9 mouse cellular contexts compared by ENCODE assay signal in the genomic region with DNA sequence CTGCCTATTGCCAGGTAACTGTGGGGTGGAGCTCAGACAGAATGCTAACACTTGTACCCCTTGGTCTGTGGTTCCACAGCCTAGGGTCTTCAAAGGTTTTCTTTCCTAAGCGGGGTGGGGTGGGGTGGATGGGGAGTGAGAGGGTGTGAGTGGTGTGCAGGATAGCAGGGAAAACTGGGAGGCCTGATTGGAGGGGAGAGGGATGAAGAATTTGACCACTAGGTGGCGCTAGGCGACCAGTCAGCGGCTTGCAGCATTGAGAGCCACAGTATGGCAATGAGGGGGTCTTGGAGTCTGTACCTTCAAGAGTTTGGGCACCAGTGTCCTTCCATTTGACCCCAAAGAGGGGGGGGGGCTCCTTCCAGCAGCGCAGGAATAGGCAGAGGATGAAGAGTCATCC. TPM values are rescaled to one million over a fixed set of nuclear protein-coding genes. Genes with fewer than 3 reads are reported as not detected.
DNase-seq lines count a peak whose midpoint lies in the region; ATAC-seq and TF ChIP-seq lines count a peak whose summit lies in the region.
"Had no signal": no experiment of that assay in that cellular context is flagged by ENCODE, and none has a peak within 500 bp of the region (broad histone marks: within the 10 kb centered on the region; RNA-seq: fewer than 3 reads in every experiment).

No protein-coding gene starts in this region.

- intact Hi-C loops in left cerebral cortex, postnatal 25 days (cut with DNase I), result loop anchor here (1.0 to 10.0 kb wide), 4 partner anchors 78 to 987 kb away; a partner anchor contains a TSS

- no peaks in the 10 kb centered on the region for H3K4me1 ChIP-seq in cortical plate, adult 2 months (ENCODE audit: control insufficient read depth, insufficient read depth, low read length)
- no peaks in the 10 kb centered on the region for H3K4me1 ChIP-seq in intestine, embryonic 15.5 days (replicated peaks)
- H3K4me1 ChIP-seq in midbrain, embryonic 11.5 days (ENCODE audit: control insufficient read depth, insufficient read depth, low read length), result no peaks in the 10 kb centered on the region
- H3K4me1 ChIP-seq: liver, embryonic 13.5 days had no signal

- no peaks in the 10 kb centered on the region for H3K36me3 ChIP-seq in intestine, embryonic 15.5 days
- no peaks in the 10 kb centered on the region for H3K36me3 ChIP-seq in midbrain, embryonic 11.5 days (ENCODE audit: control insufficient read depth, insufficient read depth, low read length)
- H3K36me3 ChIP-seq: liver, embryonic 13.5 days had no signal

- no peak for TF ChIP-seq POLR2A in cortical plate, adult 2 months (IDR thresholded peaks at IDR 0.05; ENCODE audit: extremely low read depth, insufficient read depth, low read length)

- peak; percentile 31 for DNase-seq in WW6 (ENCODE audit: low read depth, low spot score)
- peak; percentile 89 for DNase-seq in gastrocnemius, postnatal 10 days
- DNase-seq in left cerebral cortex, postnatal 25 days (ENCODE audit: low spot score in 2 of 2), result peak; percentile 78 to 85
- DNase-seq in midbrain, embryonic 11.5 days (ENCODE audit: low spot score, missing footprints), result peak; percentile 98
- peak; percentile 42 for DNase-seq in skeletal muscle tissue, adult 2 months (ENCODE audit: low read depth, low spot score)
- DNase-seq in yolk sac, embryonic 10.5 days (ENCODE audit: low spot score), result peak; percentile 58
- DNase-seq: liver, embryonic 13.5 days had no signal

- no peak overlapping the region for H3K9ac ChIP-seq in intestine, embryonic 15.5 days
- H3K9ac ChIP-seq in midbrain, embryonic 11.5 days (ENCODE audit: low read length), result no peak overlapping the region
- H3K9ac ChIP-seq: liver, embryonic 13.5 days had no signal

- peak; percentile 91 for TF ChIP-seq CTCF in cortical plate, adult 2 months (IDR thresholded peaks at IDR 0.05; ENCODE audit: extremely low read depth, insufficient read depth, low read length)

- no peaks in the 10 kb centered on the region for H3K9me3 ChIP-seq in intestine, embryonic 15.5 days
- H3K9me3 ChIP-seq in midbrain, embryonic 11.5 days (ENCODE audit: control insufficient read depth, low read length), result no peaks in the 10 kb centered on the region
- H3K9me3 ChIP-seq: liver, embryonic 13.5 days had no signal

- H3K27ac ChIP-seq in cortical plate, adult 2 months (ENCODE audit: insufficient read depth, low read length), result no peak overlapping the region
- no peak overlapping the region for H3K27ac ChIP-seq in intestine, embryonic 15.5 days
- H3K27ac ChIP-seq in midbrain, embryonic 11.5 days (ENCODE audit: low read depth, low read length), result no peak overlapping the region
- H3K27ac ChIP-seq: liver, embryonic 13.5 days had no signal

- no peaks in the 10 kb centered on the region for H3K27me3 ChIP-seq in intestine, embryonic 15.5 days (replicated peaks)
- H3K27me3 ChIP-seq in midbrain, embryonic 11.5 days (ENCODE audit: control insufficient read depth, insufficient read depth, low read length), result no peaks in the 10 kb centered on the region
- H3K27me3 ChIP-seq: liver, embryonic 13.5 days had no signal

- peak; percentile 76 for ATAC-seq in intestine, embryonic 15.5 days
- peak; percentile 83 for ATAC-seq in midbrain, embryonic 11.5 days (ENCODE audit: low FRiP score)

- 0 out of 2 replicates have a peak overlapping the region, but pooled peaks have one; percentile 7 for H3K4me3 ChIP-seq in cortical plate, adult 2 months (ENCODE audit: insufficient read depth, low read length)
- no peak overlapping the region for H3K4me3 ChIP-seq in intestine, embryonic 15.5 days (replicated peaks)
- no peak overlapping the region for H3K4me3 ChIP-seq in midbrain, embryonic 11.5 days (ENCODE audit: low read depth, low read length)
- H3K4me3 ChIP-seq: liver, embryonic 13.5 days had no signal

- 4% methylated on average over 5 of the region's 5 CpGs for WGBS in intestine, embryonic 15.5 days
- 2% methylated on average over 5 of the region's 5 CpGs for whole genome bisulfite sequencing in midbrain, embryonic 11.5 days

- H3K4me2 ChIP-seq in intestine, embryonic 15.5 days (replicated peaks), result no peak overlapping the region
- H3K4me2 ChIP-seq in midbrain, embryonic 11.5 days, result no peak overlapping the region
- H3K4me2 ChIP-seq: liver, embryonic 13.5 days had no signal

RNA-seq across cellular contexts. Expression of a gene that starts 35.9 kb away (rescaled TPM):
- polyA plus RNA-seq in cortical plate, adult 2 months (2012; rRNA removed), result 6.5 TPM in 2 replicates
- 1 to 10 TPM; 5.6 to 6.9 TPM for total RNA-seq in gastrocnemius, postnatal 10 days (2021)
- 6.3 and 6.4 TPM in 2 replicates for polyA plus RNA-seq in intestine, embryonic 15.5 days (2015; fragmentation: Nextera tagmentation; extraction: Ambion mirVana)
- 1 to 10 TPM; 8.9 to 9.2 TPM for total RNA-seq in left cerebral cortex, postnatal 25 days (2021)
- polyA plus RNA-seq in midbrain, embryonic 11.5 days (2014; fragmentation: Nextera tagmentation; extraction: Ambion mirVana), result 11.0 and 12.2 TPM in 2 replicates

Comparison
In these comparisons a context has a peak if more than half of its experiments do, and no peak if none do; other contexts are left out.
1. DNase-seq: peak in every context shown above with its lines; median percentile 98 in midbrain, embryonic 11.5 days; 89 in gastrocnemius, postnatal 10 days; 82 in left cerebral cortex, postnatal 25 days; 58 in yolk sac, embryonic 10.5 days; 42 in skeletal muscle tissue, adult 2 months; 31 in WW6.